Mouse (Mus musculus) kidney, postnatal 14 days (tissue): ENCODE measurements around the gene Hoxa9.

Experiments used
- DNase-seq: peaks from one replicate; pipeline ENCODE4 v3.0.0; 2022; ENCODE audit warnings: mixed read lengths

The Hoxa9 gene

DNA sequence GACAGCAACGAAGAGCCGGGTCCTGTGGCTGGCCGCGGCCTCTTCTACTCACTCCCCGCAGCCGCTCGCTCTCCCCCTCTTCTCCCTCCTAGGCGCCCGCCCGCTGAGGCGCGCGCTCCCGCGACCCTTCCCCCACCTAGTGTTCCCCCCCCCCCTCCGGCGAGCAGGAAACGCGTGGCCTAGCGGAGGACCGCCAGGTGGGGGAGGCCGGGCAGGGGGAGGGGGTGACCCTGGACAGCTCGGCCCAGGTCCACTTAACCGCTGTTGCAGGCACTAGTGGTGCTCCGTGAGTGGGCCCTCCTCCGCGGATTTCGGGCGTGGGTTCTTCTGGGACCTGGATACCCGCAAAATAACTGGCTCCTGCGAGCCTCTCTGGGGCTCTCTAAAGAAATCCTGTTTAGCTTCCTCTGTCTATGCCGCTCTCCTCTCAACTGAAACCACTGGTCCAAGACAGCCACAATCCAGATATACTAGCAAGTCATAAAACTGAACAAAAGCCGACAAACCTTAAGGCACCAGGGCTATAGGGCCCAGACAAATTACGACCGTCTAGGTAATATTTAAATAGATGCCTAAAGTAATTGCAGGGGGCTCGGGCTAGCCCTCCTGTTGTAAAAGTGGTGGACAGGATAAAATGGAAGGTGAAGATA lies at the start of gene Hoxa9:
Gene Hoxa9, minus strand, starts transcription at position 574 of the 650 bp plus-strand sequence.
- DNase-seq: peak; percentile 85

DNA sequence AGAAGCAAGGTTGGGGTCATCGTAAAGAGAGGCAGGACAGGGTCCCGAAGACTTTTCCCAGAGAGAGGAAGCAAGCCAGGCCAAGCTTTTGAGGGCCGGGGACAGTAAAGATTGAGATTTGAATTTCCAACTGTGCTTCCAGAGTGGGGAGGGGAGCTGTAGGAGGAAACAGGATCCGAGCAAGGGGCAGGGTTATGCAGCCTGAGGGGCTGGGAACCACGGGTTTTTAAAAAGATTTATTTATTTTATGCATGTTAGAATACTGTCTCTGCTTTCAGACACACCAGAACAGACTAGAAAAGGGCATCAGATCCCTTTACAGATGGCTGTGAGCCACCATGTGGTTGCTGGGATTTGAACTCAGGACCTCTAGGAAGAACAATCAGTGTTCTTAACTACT lies 46.0 kb upstream of the Hoxa9 start:
- DNase-seq: no peak

DNA sequence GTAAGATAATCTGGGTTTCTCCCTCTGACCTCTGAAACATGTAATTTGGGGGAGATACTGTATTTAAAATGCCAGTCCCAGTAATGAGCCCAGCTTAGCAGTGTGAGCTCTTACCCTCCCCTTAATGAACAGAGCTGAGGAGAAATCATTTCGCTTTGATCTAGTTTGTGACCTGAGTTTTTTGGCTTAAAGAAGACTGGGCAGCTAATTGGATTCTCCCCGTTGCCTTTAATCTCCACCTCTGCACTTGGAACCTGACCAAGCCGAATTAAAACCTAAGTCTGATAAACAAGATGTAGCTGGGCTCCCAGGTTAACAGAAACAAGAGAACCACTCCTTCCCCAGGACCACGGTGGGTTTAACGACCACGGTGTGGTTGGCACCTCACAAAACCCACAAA lies 45.5 kb upstream of the Hoxa9 start:
- no peak for DNase-seq

DNA sequence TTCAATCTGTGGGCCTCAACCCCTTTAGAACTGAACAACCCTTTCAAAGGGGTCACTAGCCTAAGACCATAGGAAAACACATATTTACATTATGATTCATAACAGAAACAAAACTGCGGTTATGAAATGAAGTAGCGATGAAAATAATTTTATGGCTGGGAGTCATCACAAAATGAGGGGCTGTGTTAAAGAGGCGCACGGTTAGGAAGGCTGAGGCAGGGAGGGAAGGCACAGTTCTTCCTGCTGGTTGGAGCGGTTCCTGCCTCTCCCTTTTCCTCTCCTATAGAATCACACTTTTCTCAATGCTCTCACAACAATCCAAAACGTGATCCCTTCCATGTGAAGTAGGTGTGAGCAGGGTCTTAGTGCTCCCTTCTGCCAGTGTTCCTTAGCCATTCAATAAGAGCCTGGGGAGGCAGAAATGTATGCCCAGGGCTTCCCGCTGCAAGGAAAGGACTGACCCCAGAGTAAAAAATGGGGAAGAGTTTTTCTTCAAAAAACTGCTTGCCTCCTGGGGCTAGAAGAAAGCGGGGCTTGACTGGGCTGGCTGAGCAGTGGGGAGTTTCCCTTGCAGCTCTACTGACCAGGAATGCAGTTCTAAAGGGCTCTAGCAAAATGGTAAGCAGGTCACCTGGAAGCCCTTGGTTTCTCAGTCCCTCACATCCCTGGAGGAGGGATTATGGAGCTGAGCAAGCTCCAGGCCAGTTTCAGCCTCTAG lies 44.8 kb upstream of the Hoxa9 start:
- no peak for DNase-seq

DNA sequence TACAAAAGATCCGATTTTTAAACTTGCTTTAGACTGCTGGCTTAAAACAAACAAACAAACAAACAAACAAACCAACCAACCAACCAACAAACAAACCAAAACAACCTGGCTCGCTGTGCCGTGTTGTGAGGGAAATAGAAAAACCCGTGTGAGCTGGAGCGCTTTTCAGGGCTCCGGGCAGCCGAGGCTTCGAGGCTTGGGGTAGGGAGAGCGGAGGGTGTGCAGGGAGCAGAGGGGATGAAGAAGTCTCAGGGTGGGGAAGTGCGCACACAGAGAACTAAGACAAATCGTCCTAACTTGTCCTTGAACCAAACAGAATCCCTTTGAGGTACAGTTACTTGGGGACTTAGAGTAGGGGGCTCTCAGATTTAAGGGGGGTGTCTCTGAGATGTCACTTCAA lies 43.7 kb upstream of the Hoxa9 start:
- no peak for DNase-seq

DNA sequence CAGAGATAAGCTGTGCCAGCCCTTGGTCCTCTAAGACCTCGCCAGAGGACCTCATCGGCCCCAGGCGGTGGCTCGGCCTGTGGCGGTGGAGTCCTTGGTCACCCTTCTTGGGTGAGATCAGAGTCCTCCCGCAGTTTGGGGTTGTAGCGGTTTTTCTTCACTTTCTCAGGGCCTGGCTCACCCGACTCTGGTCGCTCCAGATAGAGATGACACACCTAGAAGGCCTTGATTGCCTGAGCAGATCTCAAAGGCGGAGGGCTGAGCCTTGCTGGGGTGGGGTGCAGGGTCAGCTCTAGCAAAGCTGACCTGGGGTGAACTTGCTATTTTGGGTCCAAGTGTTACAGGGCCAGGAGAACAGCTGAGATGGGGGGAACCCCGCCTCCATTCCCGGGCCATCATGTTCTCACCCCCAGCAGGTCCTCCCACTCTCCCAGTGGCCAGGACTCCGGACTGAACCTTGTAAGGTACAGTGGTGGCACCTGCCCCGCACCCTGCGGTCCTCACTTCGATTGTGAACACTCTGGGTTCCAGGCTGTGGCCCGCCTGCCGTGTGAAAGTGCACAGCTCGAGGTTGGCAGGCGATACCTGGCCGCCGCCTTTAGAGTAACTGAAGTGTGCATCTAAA lies 42.9 kb upstream of the Hoxa9 start:
- DNase-seq: no peak

DNA sequence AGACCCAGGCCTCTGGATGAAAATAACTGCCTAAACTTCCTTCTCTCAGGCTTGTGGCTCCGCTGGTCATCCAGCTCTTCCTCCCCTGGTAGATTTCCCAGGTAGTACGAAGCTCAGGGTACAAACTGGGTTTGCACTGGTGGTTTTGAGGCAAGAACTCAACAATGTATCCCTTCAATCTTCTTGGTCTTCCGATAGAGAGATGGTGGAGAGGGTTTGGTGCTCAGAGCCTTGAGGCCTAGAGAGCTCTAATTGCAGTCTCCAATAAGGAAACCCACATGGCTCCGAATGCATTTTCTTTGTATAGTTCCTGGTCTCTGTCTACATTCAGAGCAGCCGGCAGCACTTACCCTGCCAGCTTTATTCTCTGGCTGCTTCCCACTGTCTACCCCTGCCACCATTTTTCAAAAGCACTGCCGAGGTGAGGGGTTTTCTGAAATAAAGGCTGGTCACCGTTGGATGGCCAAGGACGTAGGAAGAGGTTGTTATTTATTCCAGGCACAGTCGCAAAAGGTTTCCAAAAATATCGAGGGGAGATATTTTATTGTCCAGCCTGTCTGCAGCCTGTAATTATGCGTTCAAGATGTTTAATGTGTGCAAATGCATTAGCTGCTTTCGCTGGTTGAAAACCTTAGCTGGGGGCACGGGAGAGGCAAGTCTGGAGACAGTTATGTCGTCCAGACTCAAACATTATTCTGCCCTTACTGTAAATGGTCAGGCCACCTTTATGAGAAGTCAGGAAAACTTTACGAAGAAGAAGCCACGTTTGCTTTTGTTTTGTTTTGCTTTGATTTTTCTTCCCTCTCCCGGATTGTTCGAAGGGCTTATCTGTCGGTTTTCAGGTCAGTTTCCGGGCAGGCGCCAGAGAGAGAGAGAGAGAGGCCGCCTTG lies 42.1 kb upstream of the Hoxa9 start:
- DNase-seq: no peak

DNA sequence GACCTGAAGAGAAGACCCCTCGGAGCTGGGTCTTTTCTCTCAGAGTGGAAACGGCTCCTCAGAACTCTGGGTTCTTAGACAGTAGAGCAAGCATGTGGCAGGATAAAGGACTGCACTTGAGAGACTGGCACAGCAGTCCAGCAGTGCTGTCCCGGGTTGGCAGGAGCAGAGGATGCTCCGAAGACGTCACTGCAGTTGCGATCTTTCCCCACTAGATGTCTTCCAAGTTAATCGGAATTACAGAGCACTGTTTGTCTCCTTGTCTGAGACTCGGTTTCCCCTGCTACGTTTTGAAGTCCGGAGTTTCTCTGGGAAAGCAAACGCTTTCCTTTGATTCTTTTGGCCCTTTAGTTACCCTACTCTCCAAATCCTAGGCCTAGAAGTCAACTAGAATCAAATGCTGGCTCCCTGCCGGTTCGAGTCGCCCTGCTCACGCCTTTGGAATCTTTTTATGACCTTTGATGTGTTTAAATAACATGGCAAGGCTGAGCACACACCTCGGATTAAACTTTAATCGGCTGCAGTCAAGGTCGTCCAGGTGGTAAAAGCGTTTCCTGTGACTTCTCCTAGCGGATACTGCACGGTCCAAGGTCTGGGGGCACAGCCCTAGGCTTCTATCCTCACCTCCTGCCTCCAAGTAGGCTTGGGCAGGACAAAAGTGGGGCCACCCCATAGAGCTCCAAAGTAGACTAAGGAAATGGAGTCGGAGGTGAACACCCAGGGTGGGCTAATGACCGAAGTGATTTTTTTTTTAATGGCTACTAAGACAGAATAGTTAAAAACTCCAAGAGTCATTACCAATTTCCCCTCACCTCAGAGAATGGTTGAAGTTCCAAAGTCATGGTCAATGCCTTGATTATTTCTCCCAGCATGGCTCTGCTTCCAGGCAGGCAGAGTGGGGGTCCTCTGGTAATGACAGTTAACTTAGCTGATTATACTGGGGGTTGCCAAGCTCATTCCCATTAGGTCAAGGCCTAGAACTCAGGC lies 39.9 kb upstream of the Hoxa9 start:
- DNase-seq: peak; percentile 69

DNA sequence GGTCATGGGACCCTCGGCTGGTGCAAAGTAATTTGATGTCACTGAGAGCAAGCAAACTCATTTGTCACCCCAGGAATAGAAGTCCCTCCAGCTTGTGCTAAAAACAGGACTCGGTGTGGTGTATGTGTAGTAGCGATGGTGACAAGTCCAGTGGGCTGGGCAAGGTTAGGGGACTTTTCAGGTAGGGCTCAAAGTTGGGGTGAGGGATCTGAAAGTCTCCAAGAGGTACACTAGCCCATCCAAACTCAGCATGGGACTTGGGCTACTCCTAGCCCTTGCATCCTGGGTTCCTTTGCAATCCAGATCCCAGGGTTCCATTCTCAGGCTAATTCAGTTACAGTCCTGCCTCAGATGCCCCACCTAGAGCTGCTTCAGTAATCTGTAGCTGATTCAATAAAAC lies 37.9 kb upstream of the Hoxa9 start:
- no peak for DNase-seq

DNA sequence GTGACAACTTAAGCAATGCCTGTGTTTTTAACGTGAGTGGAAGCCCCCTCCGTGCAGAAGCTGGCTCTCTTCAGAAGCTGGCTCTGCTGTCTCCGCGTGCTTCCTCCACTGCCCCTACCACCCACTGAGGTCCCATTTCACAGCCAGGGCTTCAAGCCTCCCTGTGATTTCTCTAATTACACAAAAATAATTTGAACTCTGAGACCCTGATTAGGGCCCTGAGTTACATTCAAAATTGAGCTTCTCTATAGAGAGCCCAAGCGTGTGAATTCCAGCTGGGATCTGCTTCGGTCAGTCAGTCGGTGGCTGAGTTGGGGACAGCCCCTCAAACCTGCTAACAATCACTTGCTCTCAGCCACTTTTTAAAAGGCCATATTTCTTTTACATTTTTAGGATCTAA lies 37.5 kb upstream of the Hoxa9 start:
- DNase-seq: no peak

DNA sequence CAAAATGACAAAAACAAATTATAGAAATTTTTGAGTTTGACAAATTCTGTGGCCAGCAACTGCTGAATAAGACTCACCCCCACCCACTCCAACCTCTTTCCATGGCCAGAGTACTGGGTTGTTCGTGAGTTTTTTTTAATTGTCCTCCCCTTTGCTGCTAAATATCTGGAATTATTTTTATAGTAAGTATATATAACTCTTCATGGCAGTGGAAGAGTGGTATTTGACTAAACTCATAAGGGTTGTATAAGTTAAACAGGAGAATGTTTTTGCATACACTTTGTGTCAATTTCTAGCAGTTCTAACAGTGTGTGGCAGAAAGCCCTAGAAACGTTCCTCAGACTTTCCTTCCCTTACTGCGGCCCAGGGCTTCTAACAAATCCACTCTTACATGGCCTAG lies 36.8 kb upstream of the Hoxa9 start:
- DNase-seq: no peak

DNA sequence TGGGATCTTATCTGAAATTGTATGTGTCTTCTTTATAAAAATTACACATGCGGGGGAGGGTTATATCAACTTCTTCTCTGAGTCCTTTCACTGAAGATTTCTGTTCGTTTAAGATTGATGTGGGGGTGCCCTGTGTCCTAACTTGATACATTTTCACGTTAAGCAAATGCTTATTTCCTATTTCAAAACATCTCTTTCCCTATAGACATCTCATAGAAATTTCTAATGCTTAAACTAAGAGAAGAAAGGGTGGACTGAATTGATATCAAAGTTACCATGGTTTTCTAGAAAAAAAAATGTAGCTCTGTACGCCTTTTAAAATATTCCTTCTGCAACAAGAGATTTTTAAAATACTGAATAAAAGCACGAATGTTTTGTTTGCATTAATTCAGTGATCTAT lies 36.3 kb upstream of the Hoxa9 start:
- no peak for DNase-seq

DNA sequence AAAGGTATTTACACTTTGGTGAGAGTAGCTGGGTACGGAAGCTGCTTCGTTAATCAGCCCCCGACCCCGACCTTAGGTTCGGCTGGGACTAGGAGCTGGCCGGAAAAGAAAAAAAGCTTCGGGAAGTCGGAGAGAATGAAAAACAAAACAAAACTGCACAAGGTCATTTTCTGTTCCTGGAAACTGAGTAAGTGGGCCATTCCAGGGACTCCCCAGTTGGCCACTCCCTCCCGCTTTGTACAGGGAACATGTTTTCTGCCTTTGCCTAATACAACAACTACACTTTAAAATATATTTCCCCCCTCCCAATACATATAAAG lies 35.7 kb upstream of the Hoxa9 start:
- no peak for DNase-seq

DNA sequence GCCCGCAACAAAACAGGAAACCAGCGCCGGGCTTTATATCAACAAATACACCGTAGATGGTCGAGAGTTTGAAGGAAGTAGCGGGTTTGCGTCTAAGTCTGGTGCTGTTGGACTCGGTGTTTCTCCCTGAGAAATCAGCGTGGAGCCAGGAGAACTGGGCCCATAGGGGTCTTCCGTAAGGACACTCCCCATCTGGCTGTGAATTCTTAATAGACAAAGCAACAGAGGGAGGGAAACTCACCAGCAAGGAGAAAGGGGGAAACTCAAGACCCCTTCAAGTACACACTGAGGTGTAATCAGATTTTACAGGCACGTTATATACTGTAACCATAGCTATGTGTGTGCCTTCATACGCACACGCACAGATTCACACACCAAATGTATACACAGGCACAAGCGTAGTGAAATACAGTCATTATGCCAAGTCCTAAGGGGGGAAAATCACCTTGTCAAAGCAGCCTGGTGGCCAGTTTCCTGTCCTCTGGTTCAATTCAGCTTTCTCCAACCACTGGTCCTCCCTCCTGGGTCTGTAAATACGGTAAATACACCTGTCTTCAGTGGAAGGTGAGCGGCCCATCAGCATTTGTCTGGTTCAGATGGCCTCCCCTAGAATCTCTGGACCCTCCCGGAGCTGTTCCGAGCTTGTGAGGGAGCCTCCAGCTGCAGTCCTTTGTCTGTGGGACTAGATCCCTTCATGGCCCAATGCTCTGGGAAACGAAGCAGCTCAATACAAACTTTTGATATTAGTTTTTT lies 35.2 kb upstream of the Hoxa9 start:
- no peak for DNase-seq

DNA sequence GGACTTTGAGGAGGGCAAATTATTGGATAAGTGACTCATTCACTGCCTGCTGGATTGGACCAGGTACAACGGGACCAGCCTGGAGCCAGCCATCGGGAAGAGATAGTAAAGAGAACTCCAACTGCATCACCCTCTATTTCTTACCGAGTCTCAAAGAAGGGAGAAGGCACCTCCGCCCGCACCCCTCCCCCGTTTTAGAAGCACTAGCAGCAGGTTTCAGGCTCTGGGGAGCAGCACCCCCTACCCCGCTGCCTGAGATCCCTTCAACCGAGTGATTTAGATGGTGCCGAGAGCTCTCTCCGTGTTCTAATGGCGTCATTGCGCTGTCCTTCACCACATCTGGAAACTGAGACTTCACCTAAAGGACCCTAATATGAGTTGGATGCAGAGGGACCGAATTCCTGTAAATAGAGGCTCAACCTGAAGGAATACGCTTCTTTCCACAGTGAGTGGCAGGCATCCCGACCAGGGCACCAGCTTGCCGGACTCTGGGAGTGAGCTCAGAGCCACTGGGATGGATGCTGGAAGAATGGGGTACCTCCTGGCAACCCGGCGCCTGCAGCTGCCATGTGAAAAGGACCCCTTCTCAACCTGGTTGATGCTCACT lies 34.5 kb upstream of the Hoxa9 start:
- DNase-seq: no peak

DNA sequence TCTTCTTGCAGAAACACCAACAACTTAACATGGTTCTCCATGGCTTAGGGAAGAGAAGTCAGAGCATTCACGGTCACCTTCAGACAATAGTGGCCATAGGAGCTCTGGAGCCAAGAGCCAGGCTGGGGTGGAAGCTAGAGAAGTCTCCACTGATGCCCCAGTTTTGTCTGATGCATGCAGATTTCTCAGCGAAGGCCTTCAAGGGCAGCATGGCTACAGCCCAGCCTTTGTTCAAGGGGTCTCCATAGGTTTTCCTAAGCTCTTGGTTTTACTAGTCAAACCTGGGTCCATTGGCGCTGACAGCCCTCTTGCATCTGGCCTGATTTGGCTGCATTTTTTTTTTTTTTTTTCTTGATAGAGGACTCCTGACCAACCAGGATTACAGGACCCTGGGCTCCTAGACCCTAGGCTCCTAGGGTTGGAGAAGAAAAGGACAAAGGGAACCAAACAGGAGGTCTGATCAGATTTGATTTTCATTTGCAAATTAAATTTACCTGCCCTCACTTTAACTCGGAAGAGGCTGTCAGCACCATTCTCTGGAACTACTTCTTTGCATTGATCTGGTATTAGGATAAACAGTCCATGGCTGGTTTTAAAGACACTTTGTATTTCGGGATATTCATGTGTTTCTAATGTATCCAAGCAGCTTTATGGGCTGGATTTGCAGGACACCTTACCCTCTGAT lies 33.4 kb upstream of the Hoxa9 start:
- DNase-seq: no peak

DNA sequence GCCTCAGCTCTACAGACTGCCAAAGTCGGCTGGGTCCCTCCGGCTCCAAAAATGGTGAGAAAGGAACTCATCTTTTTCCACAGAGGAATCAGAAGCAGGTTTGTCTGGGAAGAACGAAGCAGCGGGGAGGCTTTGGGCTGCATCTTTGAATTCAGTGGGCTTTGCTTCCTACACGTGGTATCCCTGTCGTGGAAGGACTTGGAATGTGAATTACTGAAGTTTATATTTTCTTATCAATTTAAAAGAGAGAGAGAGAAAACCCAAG lies 32.4 kb upstream of the Hoxa9 start:
- no peak for DNase-seq

DNA sequence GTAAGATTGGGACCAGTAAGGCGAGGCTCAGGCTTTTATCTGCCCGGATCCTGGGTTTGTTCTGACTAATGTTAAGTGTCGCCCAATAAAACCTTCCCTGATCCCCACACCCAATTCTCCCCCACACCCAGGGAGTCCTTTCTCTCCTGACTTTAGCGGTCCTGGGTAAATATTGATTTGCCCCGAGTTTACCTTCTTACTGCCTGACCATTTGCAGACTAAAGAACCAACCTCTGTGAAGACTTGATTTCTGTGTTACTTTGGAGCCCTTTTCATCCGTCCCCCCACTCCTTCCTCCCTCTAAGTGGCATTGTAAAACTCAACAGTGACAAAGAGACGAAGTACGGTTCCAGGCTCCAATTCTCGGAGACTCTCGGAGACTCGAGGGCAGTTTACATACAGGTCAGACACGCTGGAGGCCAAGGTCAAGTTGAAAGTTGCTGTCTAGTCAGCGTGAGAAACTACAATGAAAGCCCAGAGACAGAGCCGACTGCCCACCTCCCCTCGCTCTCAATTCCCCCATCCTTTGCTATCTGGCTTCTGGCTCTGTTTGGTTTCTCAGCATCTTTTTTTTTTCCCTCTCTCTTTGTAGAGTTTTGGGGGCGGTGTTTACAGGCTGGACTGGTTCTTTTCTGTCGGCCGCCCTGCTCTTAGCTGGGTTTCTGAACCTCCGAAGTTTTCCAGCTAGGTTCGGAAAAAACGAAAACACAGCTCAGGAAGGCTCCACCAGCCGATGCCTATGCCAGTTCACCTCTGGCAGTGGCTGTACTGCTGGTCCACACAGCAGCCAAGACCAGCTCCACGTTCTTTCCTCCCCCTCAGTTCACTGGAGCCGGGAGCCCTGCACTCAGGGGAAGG lies 31.8 kb upstream of the Hoxa9 start:
- no peak for DNase-seq

DNA sequence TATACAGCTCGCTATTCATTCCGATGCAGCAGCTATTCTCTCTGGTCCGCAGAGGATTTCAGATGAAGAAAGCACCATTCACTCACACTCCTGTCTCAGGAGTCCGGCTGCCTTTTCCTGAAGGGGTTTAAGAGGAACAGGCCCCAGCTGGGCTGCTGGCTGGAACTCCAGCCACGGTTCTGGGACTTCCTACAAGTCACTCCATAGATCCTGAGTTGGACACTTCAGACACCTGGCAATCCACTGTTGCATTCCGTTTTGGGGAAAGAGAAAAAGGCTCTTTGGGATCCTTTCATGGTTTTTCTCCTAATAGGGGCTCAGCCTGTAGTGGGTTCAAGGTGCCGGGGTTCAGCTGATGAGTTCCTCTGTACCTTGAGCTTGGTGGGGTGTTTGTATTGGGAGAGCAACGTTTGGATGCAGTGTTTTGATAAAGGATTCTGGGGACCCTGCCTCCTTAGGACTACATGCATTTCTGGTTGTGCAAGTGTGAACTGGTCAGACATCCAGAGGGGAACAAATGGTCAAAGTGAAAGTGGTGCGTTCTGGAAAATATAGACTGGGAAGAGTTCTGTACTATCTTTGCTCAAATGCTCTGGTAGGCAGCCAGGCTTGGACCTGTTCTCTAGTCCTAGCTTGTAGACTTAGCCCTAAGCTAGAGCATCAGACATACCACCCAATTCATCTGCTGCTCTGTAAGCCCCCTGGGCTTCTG lies 31.0 kb upstream of the Hoxa9 start:
- DNase-seq: no peak
